Mouse (Mus musculus) thymus, adult 18-20 months (tissue): Measurements from ENCODE around the gene Flnc.
A peak's percentile ranks its signal among the peaks of the same experiment; 100 is the strongest.
"Not testable (repeated sequence)": the region's sequence is repeated elsewhere in the genome, so short reads cannot be mapped to it uniquely, and the experiment has no call there.

Experiments used
- DNase-seq, 2 experiments: peaks; one replicate each; pipeline ENCODE4 v3.0.0; 2022; ENCODE audit warnings: mixed read lengths in 2 of 2

Flnc gene

DNA sequence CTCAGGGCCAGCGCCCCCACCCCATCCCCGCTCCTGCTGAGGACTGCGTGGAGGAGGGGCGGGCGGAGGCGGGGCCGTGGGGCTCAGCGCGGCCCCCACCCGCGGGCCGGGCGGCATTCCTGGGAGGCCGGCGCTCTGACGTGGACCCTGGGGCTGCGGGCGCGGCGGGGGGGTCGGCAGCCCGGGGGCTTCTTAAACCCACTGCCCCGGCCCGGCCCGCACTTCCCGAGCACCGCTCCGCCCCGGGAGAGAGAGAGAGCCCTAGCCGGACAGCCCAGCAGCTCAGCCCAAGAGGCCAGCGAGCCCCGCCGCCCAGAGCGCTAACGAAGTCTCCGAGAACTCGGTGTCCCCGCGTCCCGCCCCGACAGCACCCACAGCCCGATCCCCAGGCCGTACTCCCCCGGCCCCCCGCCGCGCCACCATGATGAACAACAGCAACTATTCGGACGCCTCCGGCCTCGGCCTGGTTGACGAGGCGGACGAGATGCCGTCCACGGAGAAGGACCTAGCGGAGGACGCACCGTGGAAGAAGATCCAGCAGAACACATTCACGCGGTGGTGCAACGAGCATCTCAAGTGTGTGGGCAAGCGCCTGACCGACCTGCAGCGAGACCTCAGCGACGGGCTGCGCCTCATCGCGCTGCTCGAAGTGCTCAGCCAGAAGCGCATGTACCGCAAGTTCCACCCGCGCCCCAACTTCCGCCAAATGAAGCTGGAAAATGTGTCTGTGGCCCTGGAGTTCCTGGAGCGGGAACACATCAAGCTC is at the start of gene Flnc:
Gene Flnc (plus strand): TSS at position 219 of the 766 bp plus-strand sequence.
- DNase-seq: no peak

GRCm38 (mm10) chr6:29388052-29388518 is 45.0 kb upstream of the Flnc start, which contains the start of gene Opn1sw:
TSS of gene Opn1sw (minus strand) at chr6:29388468.
- no peak for DNase-seq

DNA sequence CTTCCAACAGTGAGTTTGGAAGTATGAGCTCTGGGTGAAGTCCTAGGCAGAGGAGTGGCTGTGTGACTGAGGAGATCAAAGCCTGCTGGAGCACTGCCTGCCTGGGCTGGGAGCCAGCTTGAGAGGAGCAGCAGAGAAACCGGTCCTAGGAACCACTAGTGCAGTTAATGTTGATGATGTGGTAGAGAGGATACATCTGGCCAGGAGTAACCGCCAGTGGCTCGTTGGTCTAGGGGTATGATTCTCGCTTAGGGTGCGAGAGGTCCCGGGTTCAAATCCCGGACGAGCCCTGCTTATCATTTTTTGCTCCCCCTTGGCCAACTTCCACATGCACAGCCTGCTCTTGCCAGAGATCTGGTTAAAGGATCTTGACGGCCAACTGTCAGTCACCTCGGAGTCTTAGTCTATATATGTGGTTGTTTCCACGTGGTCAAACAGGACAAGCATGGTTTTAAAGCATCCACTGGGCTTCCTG is 44.4 kb upstream of the Flnc start:
- DNase-seq: peak in 1 of 2 experiments; percentile 12

DNA sequence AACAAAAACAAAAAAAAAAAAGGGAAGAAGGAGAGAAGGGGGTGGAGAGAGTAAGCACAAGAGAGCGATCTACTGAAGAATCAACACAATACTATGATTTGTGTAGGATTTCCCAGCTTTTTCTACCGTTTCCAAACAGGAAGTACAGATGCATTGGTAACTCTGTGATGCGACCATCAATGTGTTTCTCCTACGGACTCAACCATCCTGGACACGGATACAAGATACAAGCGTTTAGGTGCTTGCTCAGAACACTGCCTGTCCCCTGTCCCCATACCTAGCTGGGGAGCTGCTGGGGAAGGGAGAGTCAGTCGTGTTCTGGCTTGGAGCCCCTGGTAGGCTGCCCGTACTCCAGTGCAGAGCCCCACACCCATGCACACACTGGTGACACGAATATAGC is 43.6 kb upstream of the Flnc start:
- no peak for DNase-seq

DNA sequence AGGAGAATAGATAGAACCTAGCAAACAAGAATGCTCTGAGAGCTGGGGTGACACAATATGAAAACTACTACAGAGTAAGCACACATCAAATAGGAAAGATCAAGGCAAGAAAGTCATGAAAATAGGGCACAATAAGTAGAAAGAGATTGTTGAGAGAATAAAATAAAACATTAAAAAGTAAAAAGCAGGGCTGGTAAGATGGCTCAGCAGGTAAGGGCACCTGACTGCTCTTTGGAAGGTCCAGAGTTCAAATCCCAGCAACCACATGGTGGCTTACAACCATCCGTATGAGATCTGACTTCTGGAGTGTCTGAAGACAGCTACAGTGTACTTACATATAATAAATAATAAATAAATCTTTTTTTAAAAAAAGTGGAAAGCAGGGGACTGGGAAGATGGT is 42.6 kb upstream of the Flnc start:
- not testable (repeated sequence) for DNase-seq

GRCm38 (mm10) chr6:29391241-29391640 is 41.8 kb upstream of the Flnc start:
- DNase-seq: not testable (repeated sequence)

DNA sequence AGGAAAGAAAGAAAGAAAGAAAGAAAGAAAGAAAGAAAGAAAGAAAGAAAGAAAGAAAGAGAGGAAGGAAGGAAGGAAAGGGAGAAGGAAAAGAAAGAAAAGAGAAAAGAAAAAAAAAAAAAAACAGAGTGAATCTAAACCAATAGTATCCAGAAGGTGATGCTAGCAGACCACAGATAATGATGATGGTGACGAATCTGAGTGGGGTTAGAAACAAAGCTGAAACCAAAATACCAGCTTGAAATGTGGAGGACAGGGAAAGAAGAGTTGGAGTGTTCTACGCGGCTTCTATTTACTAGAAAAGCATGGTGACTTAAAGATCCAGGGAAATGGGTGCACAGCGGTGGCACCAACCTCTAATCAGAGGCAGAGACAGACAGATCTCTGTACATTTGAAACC is 41.3 kb upstream of the Flnc start:
- DNase-seq: no peak

GRCm38 (mm10) chr6:29394286-29394685 is 38.8 kb upstream of the Flnc start:
- no peak for DNase-seq

- DNase-seq: no peak
These were observed 36.9 kb upstream of the Flnc start, which contains the start of gene Ccdc136 for GRCm38 (mm10) chr6:29395910-29396713. TSS of gene Ccdc136 (plus strand) at chr6:29396309.

DNA sequence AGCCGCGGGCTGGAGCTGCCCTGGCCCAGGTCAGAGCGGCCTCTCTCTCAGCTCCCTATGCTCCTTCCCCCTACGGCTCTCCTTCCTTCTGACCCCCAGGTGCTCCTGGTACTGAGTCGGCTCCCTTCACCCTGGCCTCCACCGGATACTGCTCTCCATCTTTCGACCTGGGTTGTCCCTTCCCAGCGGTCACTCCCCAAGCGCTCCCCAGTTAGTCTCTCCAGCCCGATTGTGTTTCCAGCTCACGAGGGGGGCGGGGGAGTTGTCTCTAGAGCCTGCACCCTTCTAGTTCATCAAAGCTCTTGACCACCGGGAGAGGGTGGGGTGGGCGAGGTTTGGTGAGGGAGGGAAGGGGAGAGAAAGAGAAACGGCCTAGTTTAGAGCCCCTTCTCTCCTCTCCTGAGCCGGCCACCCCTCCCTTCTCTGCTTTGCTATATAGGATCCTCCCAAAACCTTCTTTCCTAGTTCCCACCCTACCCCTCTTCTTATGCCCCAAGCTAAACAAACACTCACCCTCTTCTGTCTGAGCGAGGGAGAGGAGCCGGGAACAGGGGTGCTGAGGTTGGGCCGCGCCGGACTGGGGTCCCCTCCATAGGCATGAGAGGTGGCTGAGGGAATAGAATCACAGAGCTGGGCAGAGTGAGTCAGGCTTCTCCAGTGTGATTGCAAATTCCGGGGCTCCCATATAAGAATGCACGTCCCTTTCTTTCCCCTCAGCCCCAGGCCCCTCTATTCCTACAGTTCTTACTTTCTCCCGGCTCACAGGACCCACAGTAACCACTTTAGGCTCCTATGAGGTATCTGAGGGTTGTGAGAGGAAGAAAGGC is 36.1 kb upstream of the Flnc start:
- no peak for DNase-seq

GRCm38 (mm10) chr6:29397575-29397974 is 35.5 kb upstream of the Flnc start:
- no peak for DNase-seq

GRCm38 (mm10) chr6:29399851-29400250 is 33.2 kb upstream of the Flnc start:
- DNase-seq: no peak

DNA sequence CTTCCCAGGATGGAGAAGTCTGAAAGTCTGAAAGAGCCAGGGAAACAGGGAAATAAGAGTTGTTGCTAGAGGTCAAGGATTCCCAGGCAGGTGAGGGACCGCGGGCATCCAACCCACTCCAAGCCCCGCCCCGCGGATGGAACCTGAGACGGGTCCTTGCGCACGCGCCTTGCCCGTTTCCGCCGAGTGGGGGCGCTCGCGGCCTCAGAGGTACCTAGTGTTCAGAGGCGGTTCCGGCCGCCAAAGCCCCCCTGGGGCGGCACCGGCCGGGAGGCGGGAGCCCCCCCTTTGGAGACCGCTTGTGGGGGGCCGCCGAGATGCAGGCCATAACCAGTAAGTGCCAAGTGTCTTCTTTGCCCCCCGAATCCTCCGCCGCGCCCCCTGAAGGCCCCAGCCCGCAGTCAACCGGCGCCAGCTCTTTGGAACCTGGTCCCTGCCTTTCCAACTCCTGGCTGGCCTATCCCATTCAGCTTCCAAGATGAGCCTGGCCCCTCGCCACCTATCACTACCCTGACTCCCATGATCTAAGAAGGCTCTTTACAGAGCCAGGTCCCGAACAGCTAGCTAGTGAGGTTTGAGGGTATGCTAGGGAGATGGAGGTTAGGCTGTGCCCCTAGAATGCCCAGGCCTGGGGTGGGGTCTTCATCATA is 30.2 kb upstream of the Flnc start:
- no peak for DNase-seq

GRCm38 (mm10) chr6:29406412-29406811 is 26.6 kb upstream of the Flnc start:
- no peak for DNase-seq

DNA sequence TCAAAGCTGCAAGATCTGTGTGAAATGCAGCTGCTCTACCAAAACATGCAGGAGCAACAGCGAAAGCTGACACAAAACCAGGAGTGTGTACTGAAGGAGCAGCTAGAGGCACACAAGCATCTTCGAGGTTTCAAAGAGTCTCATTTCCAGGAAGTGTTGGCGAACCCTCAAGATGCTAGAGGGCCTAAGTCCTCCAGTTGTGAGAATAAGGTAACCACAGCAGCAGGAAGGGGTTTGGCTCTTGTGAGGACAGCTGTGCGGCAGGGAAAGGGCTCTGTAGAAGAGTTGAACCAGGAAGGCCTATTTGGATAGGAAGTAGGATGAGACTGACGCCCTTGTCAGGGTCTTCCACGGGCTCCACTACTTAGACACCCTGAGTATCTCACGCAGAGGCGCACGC is 17.6 kb upstream of the Flnc start:
- DNase-seq: peak in 1 of 2 experiments; percentile 27

- DNase-seq: no peak
These were observed 12.5 kb upstream of the Flnc start for GRCm38 (mm10) chr6:29420596-29420995.

DNA sequence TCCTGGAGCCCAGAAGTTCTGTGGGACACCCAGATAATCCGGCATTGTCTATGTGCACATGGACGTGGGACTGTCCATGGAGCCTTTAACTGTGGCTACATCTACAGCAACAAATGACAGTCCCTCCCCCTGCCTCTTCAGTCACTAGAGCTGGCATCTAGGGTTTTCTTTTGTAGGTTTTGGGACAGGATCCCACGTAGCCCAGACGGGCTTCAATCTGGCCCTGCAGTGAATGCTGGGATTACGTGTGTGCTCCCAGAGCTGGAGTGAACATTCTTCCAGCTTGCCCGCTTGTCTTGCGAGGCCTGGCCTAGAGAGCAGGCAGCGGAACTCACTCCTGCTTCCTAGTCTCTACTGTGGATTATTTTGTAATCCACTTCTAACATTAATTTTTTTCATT is 7.9 kb upstream of the Flnc start:
- no peak for DNase-seq

DNA sequence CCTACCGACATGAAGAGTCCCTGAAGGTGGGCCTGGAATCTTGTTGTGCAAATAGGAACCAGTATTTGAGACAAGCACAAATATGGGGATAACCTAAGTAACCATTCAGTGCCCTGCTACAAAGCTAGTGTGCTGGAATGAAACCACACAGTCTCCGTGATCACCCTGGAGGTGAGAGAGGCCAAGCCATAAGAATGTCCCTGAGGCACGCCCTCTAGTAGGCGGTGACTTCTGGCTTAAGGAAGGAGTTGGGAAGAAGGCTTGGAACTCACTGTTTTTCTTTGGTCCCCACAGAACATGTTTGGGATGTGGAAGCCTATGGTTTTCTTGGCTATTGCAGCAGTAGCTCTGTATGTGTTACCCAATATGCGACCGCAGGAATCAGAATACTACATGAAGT is 6.7 kb upstream of the Flnc start:
- DNase-seq: no peak

DNA sequence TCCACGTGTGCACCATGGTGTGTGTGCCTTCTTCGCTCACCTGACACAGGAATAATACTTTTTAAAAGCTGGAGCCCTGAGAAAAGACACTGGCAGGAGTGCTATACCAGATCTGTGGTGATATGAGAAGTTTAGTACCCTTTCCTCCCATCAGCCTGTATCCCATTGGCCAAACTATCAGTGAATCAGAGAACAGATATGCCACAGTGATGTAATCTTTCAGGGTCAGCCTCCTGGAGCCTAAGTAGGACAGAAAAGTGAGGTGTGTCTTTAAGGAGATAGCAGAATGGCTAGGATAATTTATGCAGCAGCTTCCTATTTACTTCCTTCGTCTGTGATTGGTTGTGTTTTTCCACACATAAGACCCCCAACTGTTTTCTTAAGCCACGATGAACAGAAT is 4.9 kb upstream of the Flnc start:
- no peak for DNase-seq

- DNase-seq: no peak
These were observed 2.2 kb upstream of the Flnc start for GRCm38 (mm10) chr6:29430681-29431420.

- DNase-seq: no peak
These were observed 1.6 kb upstream of the Flnc start for GRCm38 (mm10) chr6:29431473-29431872.

DNA sequence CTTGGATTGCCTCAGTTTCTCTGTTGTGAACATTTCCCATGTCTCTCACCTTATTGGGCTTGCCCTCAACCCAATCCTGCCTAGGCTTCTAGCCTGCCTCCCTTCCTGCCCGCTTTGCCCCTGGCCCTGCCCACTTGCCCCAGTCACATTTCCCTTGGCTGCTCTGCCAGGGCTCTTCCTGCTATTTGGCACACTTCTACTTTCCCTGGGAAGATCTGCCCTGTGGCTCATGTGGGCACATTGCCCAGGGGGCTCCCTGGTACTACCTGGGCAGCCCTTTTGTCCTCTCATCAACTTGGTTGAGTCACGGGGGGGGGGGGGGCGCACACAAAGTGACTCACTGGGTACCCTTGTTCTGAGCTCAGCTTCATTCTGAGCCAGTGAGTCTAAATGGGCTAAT is 900 bp upstream of the Flnc start:
- no peak for DNase-seq
